Mouse (Mus musculus) neutrophil, adult 65 days (primary cell): Measurements from ENCODE around the gene Zfyve21. TPM values are rescaled to one million over a fixed set of nuclear protein-coding genes. Genes with fewer than 3 reads are reported as not detected.

Experiments used
- total RNA-seq: library from RNA; stranded (reverse); gene quantifications from 2 replicates; pipeline ENCODE4 v1.2.4, GENCODE M21; 2023

Zfyve21 gene
- total RNA-seq, result 2.7 and 3.9 TPM in 2 replicates

DNA sequence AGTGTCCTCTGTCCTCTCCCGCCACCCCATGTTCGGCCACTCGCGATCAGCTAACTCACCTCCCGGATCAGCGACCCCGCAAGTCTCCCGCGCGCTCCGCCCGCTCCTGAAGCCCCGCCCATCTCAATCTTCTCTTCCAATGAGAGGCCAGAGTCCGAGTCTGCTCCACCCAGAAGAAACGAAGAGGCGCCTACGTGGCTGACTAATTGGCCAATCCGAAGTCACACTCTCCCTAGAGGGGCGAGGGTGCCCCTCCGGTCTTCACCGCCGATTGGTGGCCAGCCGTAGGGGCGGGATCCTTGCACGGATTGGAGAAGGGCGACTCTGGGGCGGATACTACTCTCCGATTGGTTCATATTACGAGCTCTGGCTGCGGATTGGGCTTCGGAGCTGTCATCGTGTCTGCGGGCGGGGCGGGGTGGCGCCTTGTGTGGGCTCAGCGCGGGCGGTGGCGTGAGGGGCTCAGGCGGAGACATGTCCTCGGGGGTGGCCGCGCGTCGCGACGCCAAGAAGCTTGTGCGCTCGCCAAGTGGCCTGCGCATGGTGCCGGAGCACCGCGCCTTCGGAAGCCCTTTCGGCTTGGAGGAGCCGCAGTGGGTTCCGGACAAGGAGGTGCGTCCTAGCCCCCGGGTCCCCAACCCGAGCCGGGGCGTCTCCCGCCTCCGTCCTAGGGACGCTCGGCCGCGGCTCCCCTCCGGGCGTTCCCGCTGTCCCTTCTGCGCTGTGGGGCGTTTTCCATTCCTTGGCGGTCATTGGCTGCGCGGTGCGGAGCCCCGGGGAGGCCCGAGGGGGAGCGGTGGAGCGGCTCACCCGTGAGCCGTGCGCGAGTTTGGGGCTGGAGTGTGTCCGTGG lies at the start of gene Zfyve21, which contains the start of gene Xrcc3:
Gene Zfyve21, plus strand, starts transcription at position 405 of the 852 bp plus-strand sequence.
Gene Xrcc3, minus strand, starts transcription at position 108 of the 852 bp plus-strand sequence.

Other genes with a start within 250 kb of the Zfyve21 start
- gene Mark3, start 239.6 kb upstream of the Zfyve21 start, total RNA-seq, result 55.9 and 72.8 TPM in 2 replicates
- gene Ckb, start 141.8 kb upstream of the Zfyve21 start, total RNA-seq, result 2.4 and 2.6 TPM in 2 replicates
- gene Trmt61a, start 136.1 kb upstream of the Zfyve21 start, total RNA-seq, result 1.2 and 2.2 TPM in 2 replicates
- gene Bag5, start 100.9 kb upstream of the Zfyve21 start, total RNA-seq, result 9.5 and 11.0 TPM in 2 replicates
- 9.8 and 10.3 TPM in 2 replicates for gene Apopt1, start 100.9 kb upstream of the Zfyve21 start, total RNA-seq
- gene Klc1, start 55.3 kb upstream of the Zfyve21 start, total RNA-seq, result 42.7 and 44.9 TPM in 2 replicates
- gene Xrcc3, start 297 bp upstream of the Zfyve21 start, total RNA-seq, result 2.3 and 6.0 TPM in 2 replicates
- 1.1 and 1.5 TPM in 2 replicates for gene Ppp1r13b, start 93.9 kb downstream of the Zfyve21 start, total RNA-seq
- gene Atp5mpl, start 152.8 kb downstream of the Zfyve21 start, total RNA-seq, result 109 and 127 TPM in 2 replicates
- 0.14 TPM in 1 of 2 replicates, not detected in the other for gene Tdrd9, start 157.4 kb downstream of the Zfyve21 start, total RNA-seq
- gene Rd3l, start 167.1 kb downstream of the Zfyve21 start, total RNA-seq, result not detected in 2 replicates